Mouse (Mus musculus) cerebellum, adult 18-20 months (tissue): Measurements from ENCODE around the gene N4bp1.

Experiments used
- DNase-seq, 2 experiments: peaks; one replicate each; pipeline ENCODE4 v3.0.0; 2021

N4bp1 gene

GRCm38 (mm10) chr8:86758651-86759050, 126.4 kb downstream of the N4bp1 start:
- no peak for DNase-seq
